8 mouse cellular contexts compared by ENCODE assay signal in the genomic region with DNA sequence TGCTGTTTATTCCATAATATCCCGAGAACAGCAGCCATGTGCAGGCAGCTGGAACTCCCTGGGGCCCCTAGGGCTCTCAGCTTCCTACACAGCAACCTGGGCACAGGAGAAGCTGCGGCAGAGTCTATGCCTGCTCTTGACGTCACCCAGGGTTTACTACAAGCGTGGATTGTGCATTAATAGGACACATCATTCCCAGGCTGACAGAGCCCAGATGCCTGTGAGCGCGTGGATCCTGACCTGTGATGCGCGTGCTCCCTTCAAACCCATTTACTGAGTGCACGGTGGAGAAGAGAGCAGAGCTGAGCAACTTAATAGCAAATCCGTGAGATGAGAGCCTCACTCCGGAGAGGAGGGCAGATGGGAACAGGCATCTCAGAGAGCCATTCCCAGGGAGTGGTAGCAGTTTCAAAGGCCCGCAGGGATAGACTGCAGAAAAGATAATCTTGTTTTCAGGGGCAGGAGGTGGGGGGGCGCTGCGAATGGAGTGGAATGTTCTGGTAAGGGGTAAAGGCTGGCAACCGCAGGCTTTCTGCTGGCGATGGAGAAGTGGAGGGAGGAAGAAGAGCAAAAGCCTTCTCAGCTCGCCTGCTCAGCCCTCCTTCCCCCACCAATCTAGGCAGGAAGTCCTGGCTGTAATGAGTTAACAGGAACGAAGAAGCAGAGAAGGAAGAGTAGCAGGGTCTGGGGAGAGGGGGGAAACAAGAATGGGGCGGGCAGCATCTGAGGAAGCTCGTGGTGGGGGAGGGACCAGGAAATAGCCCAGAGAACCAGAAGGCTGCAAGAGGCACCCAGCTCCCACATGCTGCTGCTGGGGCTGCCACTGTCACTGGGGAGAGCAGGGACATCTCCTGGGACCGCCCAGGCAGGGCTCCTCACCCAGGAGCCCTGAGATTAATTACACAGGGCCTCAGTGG. TPM values are rescaled to one million over a fixed set of nuclear protein-coding genes. Genes with fewer than 3 reads are reported as not detected.
A peak's percentile ranks its signal among the peaks of the same experiment; 100 is the strongest.
DNase-seq lines count a peak whose midpoint lies in the region; ATAC-seq and TF ChIP-seq lines count a peak whose summit lies in the region.

No protein-coding gene starts in this region.

- peak overlapping the region; percentile 25 for H3K27ac ChIP-seq in cortical plate, adult 2 months (ENCODE audit: insufficient read depth, low read length)
- peak overlapping the region; percentile 46 for H3K27ac ChIP-seq in heart, postnatal 0 days (ENCODE audit: low read depth)
- H3K27ac ChIP-seq in spleen, adult 2 months (ENCODE audit: insufficient read depth, low read length) = peak overlapping the region; percentile 99

- no peaks in the 10 kb centered on the region for H3K27me3 ChIP-seq in heart, postnatal 0 days (ENCODE audit: control insufficient read depth, insufficient read depth, low read length)
- peaks cover 1% of the 10 kb centered on the region for H3K27me3 ChIP-seq in megakaryocyte, embryonic 14.5 days (replicated peaks)
- H3K27me3 ChIP-seq in spleen, adult 2 months (ENCODE audit: control insufficient read depth, insufficient read depth, low read length) = no peaks in the 10 kb centered on the region

- H3K9ac ChIP-seq in heart, postnatal 0 days (replicated peaks; ENCODE audit: low read depth, low read length) = peak overlapping the region; percentile 18; the same call in 1 of the 2 replicates

- no peak for ATAC-seq in heart, postnatal 0 days (ENCODE audit: insufficient read depth, low read depth)

- H3K4me1 ChIP-seq in cortical plate, adult 2 months (ENCODE audit: control insufficient read depth, insufficient read depth, low read length) = peaks cover 26% of the 10 kb centered on the region
- peaks cover 45% of the 10 kb centered on the region for H3K4me1 ChIP-seq in heart, postnatal 0 days (ENCODE audit: control insufficient read depth, insufficient read depth)
- peaks cover 88% of the 10 kb centered on the region for H3K4me1 ChIP-seq in megakaryocyte, embryonic 14.5 days
- H3K4me1 ChIP-seq in spleen, adult 2 months (ENCODE audit: control insufficient read depth, insufficient read depth, insufficient read length) = peaks cover 57% of the 10 kb centered on the region; the same call in 1 of the 2 replicates

- H3K4me2 ChIP-seq in heart, postnatal 0 days (ENCODE audit: low read depth, low read length) = peak overlapping the region; percentile 92

- H3K36me3 ChIP-seq in heart, postnatal 0 days (replicated peaks; ENCODE audit: control insufficient read depth, insufficient read depth, low read length) = no peaks in the 10 kb centered on the region
- H3K36me3 ChIP-seq in megakaryocyte, embryonic 14.5 days (replicated peaks; ENCODE audit: low read length) = peaks cover 35% of the 10 kb centered on the region
- H3K36me3 ChIP-seq in spleen, adult 2 months (ENCODE audit: control insufficient read depth, insufficient read depth, low read length) = peaks cover 6% of the 10 kb centered on the region; the same call in 1 of the 2 replicates

- no peak; the same call in 1 of the 2 replicates for TF ChIP-seq EP300 in heart, postnatal 0 days (IDR thresholded peaks at IDR 0.05; ENCODE audit: low read depth)

- TF ChIP-seq POLR2A in cortical plate, adult 2 months (IDR thresholded peaks at IDR 0.05; ENCODE audit: extremely low read depth, insufficient read depth, low read length) = 0 out of 2 replicates have a peak, but pooled peaks have one; percentile 12
- peak; percentile 69 for TF ChIP-seq POLR2A in spleen, adult 2 months (IDR thresholded peaks at IDR 0.05; ENCODE audit: low read depth, low read length)

- TF ChIP-seq CTCF in cortical plate, adult 2 months (IDR thresholded peaks at IDR 0.05; ENCODE audit: extremely low read depth, insufficient read depth, low read length) = no peak
- no peak for TF ChIP-seq CTCF in heart, postnatal 0 days (IDR thresholded peaks at IDR 0.05; ENCODE audit: low read depth)
- TF ChIP-seq CTCF in spleen, adult 2 months (IDR thresholded peaks at IDR 0.05; ENCODE audit: extremely low read depth, insufficient read depth, insufficient read length, insufficient replicate concordance) = no peak

- peak; percentile 28 for DNase-seq in kidney, adult 18-20 months
- no peak for DNase-seq in kidney, adult 11 months
- DNase-seq in heart, postnatal 0 days (ENCODE audit: low spot score) = peak; percentile 58
- peak; percentile 39 to 50 for DNase-seq in layer of hippocampus, postnatal 10 days (ENCODE audit: low spot score in 2 of 2)
- peak in 1 of 2 experiments; percentile 87 for DNase-seq in spleen, adult 2 months (ENCODE audit: low read depth in 1 of 2, low spot score in 2 of 2)
- DNase-seq in urinary bladder, postnatal 10 days (ENCODE audit: low spot score) = no peak

- no peak overlapping the region for H3K4me3 ChIP-seq in cortical plate, adult 2 months (ENCODE audit: insufficient read depth, low read length)
- peak overlapping the region; percentile 5; the same call in 1 of the 2 replicates for H3K4me3 ChIP-seq in heart, postnatal 0 days (ENCODE audit: low read depth, low read length)
- peak overlapping the region; percentile 89 for H3K4me3 ChIP-seq in megakaryocyte, embryonic 14.5 days (replicated peaks)
- H3K4me3 ChIP-seq in spleen, adult 2 months (ENCODE audit: extremely low read depth, insufficient read depth, insufficient read length) = peak overlapping the region; percentile 51

- no peaks in the 10 kb centered on the region for H3K9me3 ChIP-seq in heart, postnatal 0 days (replicated peaks; ENCODE audit: control insufficient read depth, low read length)
- H3K9me3 ChIP-seq in megakaryocyte, embryonic 14.5 days = no peaks in the 10 kb centered on the region

- WGBS in heart, postnatal 0 days = 27% methylated on average over 21 of the region's 21 CpGs
- WGBS in spleen, adult 2 months = 10% methylated on average over 21 of the region's 21 CpGs

RNA-seq across cellular contexts. Expression of gene Grk2, which starts 4.0 kb away (rescaled TPM):
- polyA plus RNA-seq in cortical plate, adult 2 months (2012; rRNA removed) = 220 and 239 TPM in 2 replicates
- 50.4 and 50.6 TPM in 2 replicates for total RNA-seq in heart, postnatal 0 days (2014; rRNA removed; ENCODE audit: low replicate concordance)
- polyA plus RNA-seq in heart, postnatal 0 days (2015; fragmentation: Nextera tagmentation; extraction: Ambion mirVana) = 6.9 and 7.8 TPM in 2 replicates
- 100 to 1,000 TPM; 141 to 147 TPM for total RNA-seq in layer of hippocampus, postnatal 10 days (2021)
- polyA plus RNA-seq in megakaryocyte, embryonic 14.5 days (2012; ENCODE audit: insufficient read depth, low replicate concordance) = 265 and 541 TPM in 2 replicates
- polyA plus RNA-seq in spleen, adult 2 months (2012; rRNA removed) = 301 and 394 TPM in 2 replicates

RNA-seq across cellular contexts. Expression of gene Ankrd13d, which starts 19.1 kb away (rescaled TPM):
- 76.1 and 85.9 TPM in 2 replicates for polyA plus RNA-seq in cortical plate, adult 2 months (2012; rRNA removed)
- 2.1 and 2.3 TPM in 2 replicates for total RNA-seq in heart, postnatal 0 days (2014; rRNA removed; ENCODE audit: low replicate concordance)
- polyA plus RNA-seq in heart, postnatal 0 days (2015; fragmentation: Nextera tagmentation; extraction: Ambion mirVana) = 0.40 and 0.41 TPM in 2 replicates
- total RNA-seq in layer of hippocampus, postnatal 10 days (2021) = 10 to 100 TPM; 76.3 to 89.4 TPM
- 5.6 TPM in 1 of 2 replicates, not detected in the other for polyA plus RNA-seq in megakaryocyte, embryonic 14.5 days (2012; ENCODE audit: insufficient read depth, low replicate concordance)
- 16.1 and 17.7 TPM in 2 replicates for polyA plus RNA-seq in spleen, adult 2 months (2012; rRNA removed)

RNA-seq across cellular contexts. Expression of gene Ssh3, which starts 33.0 kb away (rescaled TPM):
- polyA plus RNA-seq in cortical plate, adult 2 months (2012; rRNA removed) = 148 and 177 TPM in 2 replicates
- 11.5 and 11.6 TPM in 2 replicates for total RNA-seq in heart, postnatal 0 days (2014; rRNA removed; ENCODE audit: low replicate concordance)
- 6.2 and 6.4 TPM in 2 replicates for polyA plus RNA-seq in heart, postnatal 0 days (2015; fragmentation: Nextera tagmentation; extraction: Ambion mirVana)
- total RNA-seq in layer of hippocampus, postnatal 10 days (2021) = 10 to 100 TPM; 49.0 to 66.1 TPM
- polyA plus RNA-seq in megakaryocyte, embryonic 14.5 days (2012; ENCODE audit: insufficient read depth, low replicate concordance) = 16.5 and 28.6 TPM in 2 replicates
- 43.3 and 51.1 TPM in 2 replicates for polyA plus RNA-seq in spleen, adult 2 months (2012; rRNA removed)

Comparison
In these comparisons a context has a peak if more than half of its experiments do, and no peak if none do; other contexts are left out.
1. DNase-seq: peak in kidney, adult 18-20 months (single experiment), heart, postnatal 0 days (single experiment) and layer of hippocampus, postnatal 10 days (2 of 2); none in kidney, adult 11 months (single experiment) and urinary bladder, postnatal 10 days (single experiment).
2. H3K27ac ChIP-seq: peak in every context shown above with its lines; median percentile 99 in spleen, adult 2 months; 46 in heart, postnatal 0 days; 25 in cortical plate, adult 2 months.
3. RNA of gene Grk2, which starts 4.0 kb away (polyA plus RNA-seq): 265 to 541 TPM in megakaryocyte, embryonic 14.5 days, 301 to 394 TPM in spleen, adult 2 months and 220 to 239 TPM in cortical plate, adult 2 months; 6.9 to 7.8 TPM in heart, postnatal 0 days; every median in the first group is over 10 times any median in the second.